Mouse (Mus musculus): ENCODE data around the gene Timp3.
A peak's percentile ranks its signal among the peaks of the same experiment; 100 is the strongest.
"Not testable (repeated sequence)": the region's sequence is repeated elsewhere in the genome, so short reads cannot be mapped to it uniquely, and the experiment has no call there.

Gene Timp3

DNA sequence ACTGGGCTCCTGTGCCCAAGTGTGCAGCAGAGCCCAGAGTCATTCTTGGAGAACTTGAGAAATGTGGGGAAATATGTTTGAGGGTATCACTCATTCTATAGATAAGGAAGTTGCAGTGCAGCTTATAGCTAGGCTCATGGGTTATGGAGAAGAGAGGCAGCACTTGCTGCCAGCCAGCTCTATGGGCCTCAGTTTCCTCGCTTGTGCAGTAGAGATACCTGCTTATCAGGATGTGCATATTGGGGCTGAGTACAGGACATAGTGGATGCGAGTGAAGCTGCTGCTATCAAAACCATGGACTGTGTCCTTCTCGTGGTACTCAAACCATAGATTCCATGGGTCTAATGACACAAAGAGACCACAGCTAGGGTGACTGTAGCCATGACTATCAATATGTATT, 52.3 kb downstream of the Timp3 start:
- no peak for DNase-seq (ENCODE audit: low spot score in 2 of 2)

DNA sequence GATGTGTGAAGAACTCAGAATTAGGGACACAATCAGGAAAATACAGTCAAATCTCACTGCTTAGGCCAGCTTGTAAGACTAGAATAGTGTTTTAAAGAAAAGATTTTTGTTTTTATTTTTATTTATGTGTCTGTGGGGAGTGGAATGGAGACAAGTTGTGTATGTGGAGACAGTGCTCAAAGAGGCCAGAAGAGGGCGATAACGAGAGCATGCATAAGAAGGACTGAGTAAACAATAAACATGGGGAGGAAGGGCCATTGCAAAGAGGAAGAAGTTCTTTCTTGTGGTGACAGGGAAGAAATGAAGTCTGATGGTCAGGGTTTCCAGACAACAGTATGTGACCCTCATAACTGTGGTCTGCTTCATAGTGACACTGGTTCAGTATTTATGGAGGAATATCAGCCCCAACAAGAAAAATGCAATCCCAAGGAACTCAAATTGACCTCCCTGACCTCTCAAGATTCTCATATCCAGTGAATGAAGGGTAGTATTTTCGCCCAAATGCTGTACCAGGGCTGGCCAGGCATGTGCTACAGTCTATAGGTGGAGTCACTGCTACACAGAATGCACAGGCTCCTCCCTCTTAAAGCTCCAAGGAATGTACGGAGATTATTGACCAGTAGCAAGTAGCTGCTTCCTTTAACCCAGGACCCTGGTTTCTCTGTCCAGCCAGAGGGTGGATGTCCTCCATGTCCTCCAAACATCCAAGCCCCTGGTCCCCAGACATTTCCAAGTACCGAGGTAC, 56.8 kb downstream of the Timp3 start:
- no peak for DNase-seq (ENCODE audit: low spot score in 2 of 2)

DNA sequence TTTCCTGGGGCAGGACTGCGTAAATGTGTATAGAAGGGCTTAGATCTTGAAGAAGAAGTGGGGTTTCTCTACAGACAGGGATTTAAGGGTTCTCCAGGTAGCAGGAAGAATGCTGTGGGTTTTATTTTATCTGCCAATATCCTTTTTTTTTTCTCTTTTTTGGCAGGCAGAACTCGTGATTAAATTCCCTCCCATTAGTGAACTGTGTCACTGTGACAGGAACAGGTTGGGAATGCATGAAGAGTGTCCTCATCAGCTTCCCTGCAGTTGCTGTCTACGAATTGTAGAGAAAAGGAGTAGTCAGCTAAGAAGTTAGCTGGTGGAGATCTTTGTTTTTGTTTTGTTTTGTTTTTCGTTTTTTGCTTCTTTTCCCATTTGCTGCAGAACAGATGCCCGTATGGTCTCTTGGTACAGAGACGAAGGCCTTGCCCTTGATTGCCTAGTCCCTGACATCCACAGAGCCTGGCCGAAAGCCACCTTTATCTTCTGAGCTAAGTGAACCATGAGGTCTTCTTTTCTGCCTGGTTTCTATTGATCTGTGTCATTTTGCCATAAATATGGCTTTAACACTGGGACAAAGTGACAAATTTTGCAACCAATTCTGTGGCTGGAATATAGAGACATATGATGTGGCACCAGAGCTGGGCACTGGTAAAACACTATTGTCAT, 58.3 kb downstream of the Timp3 start:
- no peak for DNase-seq (ENCODE audit: low spot score in 2 of 2)

DNA sequence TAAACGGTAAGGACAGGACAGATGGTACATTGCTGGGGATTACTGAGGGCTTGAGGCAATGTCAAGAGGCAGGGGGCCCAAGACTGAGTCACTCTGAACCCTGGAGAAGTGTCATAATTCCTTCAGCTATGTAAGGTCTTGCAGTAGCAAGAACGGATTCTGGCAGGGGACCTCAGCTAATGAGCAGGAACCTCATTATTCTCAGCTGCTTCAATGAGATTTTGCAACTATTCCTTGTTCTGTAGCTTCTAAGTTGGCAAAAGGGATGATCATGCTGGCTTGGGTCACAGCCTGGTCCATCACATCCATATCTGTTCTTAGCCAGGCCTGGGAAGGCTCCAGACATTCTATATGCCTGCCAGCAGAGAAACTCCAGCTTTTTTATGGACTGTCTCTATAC, 59.0 kb downstream of the Timp3 start:
- DNase-seq (ENCODE audit: low spot score in 2 of 2), result no peak

DNA sequence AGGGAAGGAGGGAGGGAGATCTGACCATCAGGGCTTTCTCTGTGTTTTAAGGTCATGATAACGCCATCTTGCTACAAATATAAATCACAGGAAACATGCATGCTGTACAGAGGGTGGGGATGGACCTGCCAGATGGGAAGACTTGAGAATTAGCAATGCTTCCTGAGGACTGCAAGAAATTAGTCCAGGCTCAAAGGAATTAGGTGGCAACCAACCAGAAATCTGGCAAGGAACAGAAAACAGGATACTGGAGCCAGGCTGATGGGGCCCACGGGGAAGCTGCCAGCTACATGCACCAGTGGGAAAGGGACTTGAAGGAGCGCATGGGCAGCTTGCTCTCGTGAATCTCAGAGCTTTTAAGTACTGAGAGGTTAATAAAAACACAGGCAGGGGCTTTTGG, 59.5 kb downstream of the Timp3 start:
- DNase-seq (ENCODE audit: low spot score in 2 of 2), result no peak

DNA sequence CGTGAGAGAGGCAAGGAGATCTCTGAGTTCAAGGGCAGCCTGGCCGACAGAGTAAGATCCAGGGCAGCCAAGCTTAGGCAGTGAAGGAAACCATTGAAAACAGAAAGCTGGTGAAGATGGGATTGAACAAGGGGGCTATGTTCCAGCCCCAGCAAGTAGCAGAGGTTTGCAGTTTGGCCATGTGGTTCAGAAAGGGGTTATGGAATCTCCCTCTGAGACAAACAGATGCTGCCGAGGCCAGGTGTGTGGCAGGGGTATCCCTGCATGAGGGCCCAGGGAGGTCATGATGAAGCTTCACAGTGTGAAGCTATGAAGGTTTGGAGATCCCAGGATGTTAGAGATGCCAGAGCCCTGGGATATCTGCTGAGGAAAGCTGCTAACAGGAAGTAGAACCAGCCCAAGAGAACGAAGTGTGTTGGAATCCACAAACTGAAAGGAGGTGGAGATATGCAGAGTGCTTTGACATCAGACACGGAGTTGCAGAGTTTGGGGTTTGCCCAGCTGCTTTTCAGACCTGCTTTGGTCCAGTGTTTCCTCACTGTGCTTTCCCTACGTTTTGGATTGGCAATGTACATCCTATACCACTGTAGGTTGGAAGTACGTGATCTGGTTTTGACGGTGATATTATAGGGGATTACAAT, 63.6 kb downstream of the Timp3 start:
- no peak for DNase-seq (ENCODE audit: low spot score in 2 of 2)

DNA sequence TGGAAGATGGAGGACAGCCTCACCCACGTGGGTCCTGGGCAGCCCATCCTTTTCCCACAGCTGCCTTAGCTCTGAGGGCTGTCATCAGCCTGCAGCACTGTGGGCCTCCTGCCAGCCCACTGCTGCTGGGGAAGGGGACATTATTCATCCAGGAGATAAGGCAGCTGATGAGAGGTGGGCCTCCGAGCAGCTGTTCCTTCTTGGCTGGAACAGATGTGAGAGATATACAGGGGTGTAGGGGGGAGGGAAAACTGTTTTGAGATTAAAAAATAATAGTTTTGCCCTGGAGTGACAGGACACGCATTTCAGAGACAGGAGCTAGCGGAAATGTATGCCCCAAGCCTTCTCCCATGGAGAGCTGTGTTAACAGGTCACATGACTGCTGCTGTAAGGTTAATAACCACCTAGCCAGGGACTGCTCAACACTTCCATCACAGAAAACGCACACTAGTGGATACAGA, 65.5 kb downstream of the Timp3 start:
- no peak for DNase-seq (ENCODE audit: low spot score in 2 of 2)

DNA sequence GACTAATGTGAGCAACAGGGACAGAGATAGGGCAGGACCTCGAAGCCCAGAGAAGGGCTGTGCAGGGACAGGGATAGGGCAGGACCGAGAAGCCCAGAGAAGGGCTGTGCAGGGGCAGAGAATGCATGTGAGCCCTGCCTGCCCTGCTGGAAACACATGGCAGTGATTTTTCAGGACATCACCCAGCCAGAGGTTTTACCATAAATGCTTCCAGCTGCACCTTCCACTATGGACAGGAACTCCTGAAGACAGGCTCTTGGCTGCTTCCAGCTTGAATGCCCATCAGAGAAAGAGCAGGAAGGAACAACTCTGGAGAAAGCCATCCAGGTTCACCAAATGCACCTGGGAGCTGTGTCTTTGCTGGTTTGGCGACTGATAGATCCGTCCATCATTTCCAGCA, 67.2 kb downstream of the Timp3 start:
- no peak for DNase-seq (ENCODE audit: low spot score in 2 of 2)

DNA sequence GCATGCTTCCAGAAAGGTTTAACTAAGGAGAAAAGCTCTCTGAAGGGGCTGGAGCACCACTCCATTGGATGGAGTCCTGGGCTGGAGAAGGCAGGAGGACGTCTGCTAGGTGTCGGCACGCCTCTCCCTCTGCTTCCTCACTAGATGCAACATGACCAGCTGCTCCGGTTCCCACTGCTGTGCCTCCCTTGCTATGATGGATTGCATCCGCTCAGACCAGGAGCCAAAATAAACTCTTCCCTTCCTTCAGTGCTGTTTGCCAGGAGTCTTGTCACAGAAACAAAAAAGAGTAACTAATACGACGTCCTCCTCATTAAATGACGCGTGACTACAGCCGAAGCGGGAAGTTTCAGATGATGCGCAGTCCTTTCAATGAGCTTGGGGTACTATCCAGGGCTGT, 68.6 kb downstream of the Timp3 start:
- DNase-seq (ENCODE audit: low spot score in 2 of 2), result no peak

DNA sequence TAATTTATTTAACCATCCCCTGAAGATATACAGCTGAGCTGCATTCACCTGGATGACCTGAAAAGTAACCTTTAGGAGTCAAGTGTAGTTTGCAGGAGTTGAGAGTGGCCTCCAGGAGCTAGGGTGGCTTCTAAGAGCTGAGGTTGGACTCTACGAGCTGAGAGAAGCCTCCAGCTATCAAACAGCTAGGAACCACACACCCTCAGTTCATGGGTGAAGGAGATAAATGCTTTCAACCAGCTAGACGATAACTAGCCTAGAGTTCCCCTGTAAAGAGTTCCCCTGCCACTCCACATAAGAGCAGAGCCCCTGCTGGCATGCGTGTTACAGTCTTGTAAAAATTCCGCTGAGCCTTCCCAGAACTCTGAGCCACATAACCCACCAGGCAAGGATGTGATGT, 69.2 kb downstream of the Timp3 start:
- DNase-seq (ENCODE audit: low spot score in 2 of 2), result no peak

DNA sequence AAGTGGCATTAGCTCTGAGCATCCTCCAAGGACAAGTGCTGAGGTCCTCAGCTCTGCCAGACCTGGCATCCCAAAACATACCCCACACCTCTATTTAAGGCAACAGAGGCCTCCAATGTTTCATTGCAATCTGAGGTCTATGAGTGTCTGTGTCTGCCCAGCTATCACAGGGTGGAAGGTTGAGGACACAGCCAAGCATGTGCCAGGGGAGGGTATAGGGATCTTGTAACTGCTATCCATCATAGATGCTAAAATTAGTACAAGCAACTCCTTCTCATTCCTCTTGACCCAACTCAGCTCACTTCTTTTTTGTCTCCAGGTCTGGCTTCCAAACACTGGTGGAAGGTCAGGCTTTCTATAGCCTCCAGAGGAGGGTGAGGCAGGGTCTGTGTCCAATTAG, 71.4 kb downstream of the Timp3 start:
- no peak for DNase-seq (ENCODE audit: low spot score in 2 of 2)

DNA sequence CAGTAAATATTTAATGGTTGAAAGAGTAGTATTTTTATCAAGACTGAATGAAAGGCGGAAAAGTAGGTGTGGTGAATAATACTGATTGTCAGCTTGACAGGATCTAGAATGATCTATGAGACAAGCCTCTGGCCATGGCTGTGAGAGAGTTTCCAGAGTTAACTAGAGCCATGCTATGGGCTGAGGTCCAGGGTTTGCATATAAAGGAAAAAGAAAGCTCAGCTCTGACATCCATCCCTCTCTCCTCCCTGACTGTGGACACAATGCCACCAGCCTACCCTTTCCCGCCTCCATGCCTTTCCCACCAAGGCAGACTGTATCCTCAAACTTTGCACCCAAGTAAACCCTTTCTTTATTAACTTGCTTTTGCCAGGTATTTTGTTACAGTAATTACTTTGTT, 73.9 kb downstream of the Timp3 start:
- no peak for DNase-seq (ENCODE audit: low spot score in 2 of 2)

DNA sequence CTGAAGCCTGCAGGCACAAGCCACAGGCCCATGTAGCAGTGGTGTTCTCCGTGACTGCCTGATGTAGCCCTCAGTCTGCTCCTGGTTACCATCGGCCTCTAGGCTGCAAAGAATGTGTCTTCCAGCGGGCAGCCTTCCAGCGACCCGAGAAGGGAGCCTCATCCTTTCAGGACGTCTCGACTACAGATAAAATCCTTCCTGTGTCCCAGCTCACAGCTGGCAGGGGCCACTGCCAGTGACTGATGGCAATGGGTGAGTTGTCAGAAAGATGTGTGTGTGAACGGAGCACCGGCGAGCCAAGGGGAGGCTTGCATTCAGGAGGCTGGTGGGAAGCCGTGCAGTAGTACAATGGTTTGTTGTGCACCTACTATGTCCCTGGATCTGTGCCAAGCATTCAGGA, 75.7 kb downstream of the Timp3 start:
- peak in 1 of 2 experiments; percentile 22 for DNase-seq (ENCODE audit: low spot score in 2 of 2)

DNA sequence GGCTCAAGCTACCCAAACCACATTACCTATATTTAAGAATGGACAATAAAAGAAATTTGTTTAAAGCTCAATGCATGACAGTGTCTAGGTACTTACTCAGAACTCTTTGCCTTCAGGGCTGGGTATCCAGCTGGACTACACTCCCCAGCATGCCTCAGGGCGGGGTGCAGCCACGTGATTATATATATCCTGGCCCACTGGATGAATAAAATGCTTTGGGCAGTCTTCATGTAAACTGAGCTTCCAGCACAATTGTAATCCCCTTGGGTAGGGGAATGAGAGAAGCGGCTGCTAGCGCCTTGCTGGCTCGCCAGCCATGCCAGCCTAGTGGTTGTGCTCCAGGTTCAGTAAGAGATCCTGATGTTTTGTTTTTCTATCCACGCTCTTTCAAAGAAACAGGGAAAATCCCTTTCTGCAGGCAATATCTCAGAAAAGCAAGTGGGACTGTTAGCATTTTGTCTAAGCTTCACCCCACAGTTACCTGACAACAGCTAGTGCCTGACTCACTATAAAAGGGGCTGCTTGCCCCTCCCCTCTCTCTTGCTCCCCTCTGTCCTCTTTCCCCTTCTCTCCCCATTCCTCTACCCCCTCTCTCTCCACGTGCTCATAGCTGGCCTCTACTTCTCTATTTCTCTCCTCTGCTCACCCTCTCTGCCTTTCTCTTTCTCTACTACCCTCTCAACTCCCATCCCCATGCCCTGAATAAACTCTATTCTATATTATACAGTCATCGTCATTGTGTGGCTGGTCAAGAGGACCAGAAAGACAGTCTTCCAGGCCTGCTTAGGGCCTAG, 76.4 kb downstream of the Timp3 start:
- no peak for DNase-seq (ENCODE audit: low spot score in 2 of 2)

DNA sequence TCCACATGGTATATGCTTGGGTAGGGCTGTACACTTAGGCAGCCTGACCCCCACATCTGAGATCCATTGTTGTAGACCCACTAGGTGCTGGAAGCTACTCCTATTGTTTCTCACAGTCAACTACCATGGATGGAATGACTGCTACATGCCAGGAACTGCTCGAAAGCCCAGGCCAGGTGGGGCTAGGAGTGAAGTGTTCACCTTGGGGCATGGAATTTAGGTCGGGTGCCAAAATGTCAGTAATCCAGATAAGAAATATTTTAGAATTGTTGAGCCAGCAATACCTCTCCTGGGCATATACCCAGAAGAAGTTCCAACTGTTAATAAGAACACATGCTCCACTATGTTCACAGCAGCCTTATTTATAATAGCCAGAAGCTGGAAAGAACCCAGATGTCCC, 78.6 kb downstream of the Timp3 start:
- not testable (repeated sequence) for DNase-seq (ENCODE audit: low spot score in 2 of 2)

DNA sequence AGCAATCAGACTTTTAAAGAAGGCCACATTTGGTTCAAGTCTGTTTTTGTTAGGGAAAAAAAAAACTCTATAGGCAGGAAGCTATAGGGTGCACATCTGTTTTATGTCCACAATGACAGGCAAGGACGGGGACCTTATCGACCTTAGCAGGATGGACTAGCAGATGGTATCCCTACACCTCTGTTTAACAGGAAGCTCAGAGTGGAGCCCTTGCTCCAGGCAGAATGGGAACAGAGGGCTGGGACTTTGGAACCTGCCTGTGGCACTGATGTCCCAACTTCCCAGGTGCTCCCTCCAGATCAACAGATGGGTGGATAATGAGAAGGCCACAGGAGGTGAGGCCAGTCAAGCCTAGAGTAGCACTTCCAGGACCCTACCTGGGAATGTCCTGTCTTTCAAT, 80.5 kb downstream of the Timp3 start:
- DNase-seq (ENCODE audit: low spot score in 2 of 2), result no peak

DNA sequence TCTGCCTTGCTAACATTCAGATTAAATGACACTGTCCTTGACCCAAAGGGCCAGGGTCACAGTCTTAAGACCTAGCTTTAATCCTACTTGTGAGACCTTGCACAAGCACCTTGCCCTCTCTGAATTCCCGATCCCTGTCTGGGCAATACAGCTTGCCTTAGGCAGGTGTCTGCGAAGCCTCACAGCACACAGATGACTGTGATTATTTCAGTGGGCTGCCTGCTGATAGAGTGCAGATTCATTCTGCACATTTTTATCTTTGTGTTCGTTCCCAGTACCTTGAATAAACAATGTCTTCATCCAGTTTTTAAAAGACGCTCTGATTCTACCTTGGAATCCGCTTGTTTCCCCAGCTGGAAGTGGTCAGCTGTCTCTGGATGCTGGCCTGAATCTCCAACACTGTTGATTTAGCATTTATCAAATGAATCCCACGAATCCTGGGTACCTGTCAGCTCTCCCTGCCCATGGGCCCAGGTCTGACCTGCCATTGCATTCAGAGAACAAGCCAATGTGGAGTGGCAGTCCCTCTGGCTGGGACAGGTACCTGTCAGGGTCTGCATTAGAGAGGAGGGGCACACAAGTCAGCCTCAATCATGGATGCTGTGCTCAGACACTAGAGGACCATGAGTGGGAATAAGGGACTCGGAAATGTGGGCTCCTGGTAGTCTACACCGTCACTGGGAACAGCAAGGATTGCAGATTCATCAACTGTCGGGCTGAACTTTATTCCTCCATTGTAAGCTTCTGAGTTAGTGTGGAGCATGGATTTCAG, 81.2 kb downstream of the Timp3 start:
- no peak for DNase-seq (ENCODE audit: low spot score in 2 of 2)

DNA sequence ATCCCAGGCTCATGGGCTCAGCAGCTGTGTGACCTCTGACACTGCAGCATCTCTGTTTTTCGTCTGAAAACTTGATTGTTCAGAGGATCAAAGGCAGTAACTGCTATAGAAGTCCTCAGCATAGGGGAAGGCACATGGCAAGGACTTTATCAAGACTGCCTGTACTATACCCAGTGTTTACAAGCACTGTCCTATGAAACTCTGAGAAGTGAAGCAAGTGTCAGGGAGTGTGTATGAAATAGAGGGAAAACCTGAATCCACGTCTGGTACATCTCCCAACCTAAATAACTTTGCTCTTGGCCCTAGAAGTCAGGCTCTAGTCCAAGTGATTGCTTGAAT, 81.7 kb downstream of the Timp3 start:
- DNase-seq (ENCODE audit: low spot score in 2 of 2), result no peak

DNA sequence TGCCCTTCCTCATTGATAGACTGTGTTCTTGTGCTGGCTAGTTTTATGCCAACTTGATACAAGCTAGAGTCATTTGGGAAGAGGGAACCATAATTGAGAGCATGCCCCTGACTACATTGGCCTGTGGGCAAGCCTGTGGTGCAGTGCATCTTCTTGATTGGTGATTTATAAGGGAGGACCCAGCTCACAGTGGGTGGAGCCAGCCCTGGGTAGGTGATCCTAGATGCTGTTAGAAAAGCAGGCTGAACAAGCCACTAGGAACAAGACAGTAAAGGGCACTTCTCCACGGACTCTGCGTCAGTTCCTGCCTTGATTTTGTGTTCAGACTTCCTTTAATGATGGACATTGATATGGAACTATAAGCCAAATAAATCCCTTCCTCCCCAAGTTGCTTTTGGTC, 84.5 kb downstream of the Timp3 start:
- no peak for DNase-seq (ENCODE audit: low spot score in 2 of 2)

DNA sequence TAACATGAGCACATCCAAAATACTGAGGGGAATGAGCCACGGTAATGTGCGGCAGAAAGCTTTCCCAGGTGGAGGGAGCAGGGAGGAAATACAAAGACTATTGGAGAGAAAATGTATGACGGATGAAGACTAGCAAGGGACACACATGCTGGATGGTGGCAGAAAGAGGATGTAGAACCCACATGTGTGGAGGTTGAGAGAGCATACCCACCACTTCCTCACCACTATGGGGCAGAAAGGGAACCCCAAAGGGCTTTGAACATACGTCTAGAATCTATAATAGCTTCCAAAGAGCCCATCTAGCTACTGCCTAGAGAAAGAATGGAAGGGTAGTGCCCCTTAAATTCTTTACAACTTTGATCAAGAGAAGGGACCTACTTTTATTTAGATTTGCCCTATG, 85.5 kb downstream of the Timp3 start:
- DNase-seq (ENCODE audit: low spot score in 2 of 2), result no peak

DNA sequence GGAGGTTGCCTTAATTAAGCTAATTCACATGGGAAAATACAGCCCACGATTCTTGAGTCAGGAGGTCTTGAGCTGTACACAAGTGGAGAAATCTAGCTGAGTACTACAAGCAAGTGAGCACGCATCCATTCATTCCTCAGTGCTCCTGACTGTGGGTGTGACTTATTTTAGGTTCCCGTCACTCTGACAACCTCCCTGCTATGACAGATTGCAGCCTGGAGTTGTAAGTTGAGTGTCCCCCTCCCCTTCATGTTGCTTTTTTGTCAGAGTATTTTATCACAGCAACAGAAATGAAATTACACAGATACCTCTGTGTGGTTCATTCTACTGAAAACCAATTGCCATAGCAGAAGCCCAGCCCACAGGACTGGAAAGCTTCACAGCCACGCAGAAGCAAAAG, 86.1 kb downstream of the Timp3 start:
- DNase-seq (ENCODE audit: low spot score in 2 of 2), result no peak
